Mouse (Mus musculus): ENCODE results near the gene Mxi1.

- TF ChIP-seq POLR2A (IDR thresholded peaks at IDR 0.05; ENCODE audit: low read depth, low read length) (no peak), CTCF (IDR thresholded peaks at IDR 0.05; ENCODE audit: borderline replicate concordance, insufficient read depth, low read length) (no peak)
Observed at GRCm38 (mm10) chr19:53343174-53343881, 33.0 kb downstream of the Mxi1 start.
